Mouse (Mus musculus) erythroblast, embryonic 14.5 days (primary cell): Measurements from ENCODE around the gene Txnrd1. TPM values are rescaled to one million over a fixed set of nuclear protein-coding genes. Genes with fewer than 3 reads are reported as not detected.

Source experiments
- H3K27me3 ChIP-seq: 2 replicates; pipeline ENCODE4 v1.6.1; 2012; ENCODE audit warnings: inconsistent platforms; ENCODE audit not compliant: control insufficient read depth
- H3K36me3 ChIP-seq: 2 replicates; pipeline ENCODE4 v1.6.1; 2012; ENCODE audit warnings: mild to moderate bottlenecking, inconsistent platforms; ENCODE audit not compliant: control insufficient read depth
- H3K4me1 ChIP-seq: 2 replicates; pipeline ENCODE4 v1.6.1; 2012; ENCODE audit warnings: inconsistent platforms; ENCODE audit not compliant: control insufficient read depth
- H3K4me3 ChIP-seq: replicated peaks from 2 replicates; pipeline ENCODE3; 2012; ENCODE audit warnings: moderate library complexity, mild to moderate bottlenecking, inconsistent platforms
- H3K9me3 ChIP-seq: 2 replicates; pipeline ENCODE4 v1.6.1; 2012; ENCODE audit warnings: low read length, inconsistent platforms, mixed read lengths; ENCODE audit not compliant: control insufficient read depth
- GATA1 ChIP-seq: IDR thresholded peaks from 2 replicates; pipeline ENCODE4 v1.6.1; 2012; ENCODE audit warnings: low read length, inconsistent platforms, mixed read lengths
- TAL1 ChIP-seq: IDR thresholded peaks from 3 replicates; pipeline ENCODE4 v1.6.1; 2012; ENCODE audit warnings: low read length, inconsistent platforms, mixed read lengths
- polyA plus RNA-seq: library from polyadenylated mRNA; stranded (reverse); fragments of >175 nt; gene quantifications from 2 replicates; pipeline ENCODE4 v1.2.3, GENCODE M21; 2012

Gene Txnrd1
- polyA plus RNA-seq, result 7.5 and 8.7 TPM in 2 replicates

GRCm38 (mm10) chr10:82833926-82834325, at the start of gene Txnrd1:
TSS of gene Txnrd1 (plus strand) at chr10:82833951.
- Histone ChIP-seq H3K27me3 (no peaks in the 10 kb centered on the region), H3K36me3 (no peaks in the 10 kb centered on the region), H3K4me3 (no peak within 1 kb of the TSS), H3K9me3 (no peaks in the 10 kb centered on the region), H3K4me1 (no peaks in the 10 kb centered on the region)
- TF ChIP-seq GATA1 (no peak), TAL1 (no peak)

GRCm38 (mm10) chr10:82789181-82789580, 44.6 kb upstream of the Txnrd1 start:
- Histone ChIP-seq H3K27me3 (peaks cover 2% of the 10 kb centered on the region; the same call in 1 of the 2 replicates), H3K4me3 (no peak overlapping the region), H3K4me1 (peaks cover 3% of the 10 kb centered on the region), H3K9me3 (peaks cover 3% of the 10 kb centered on the region), H3K36me3 (no peaks in the 10 kb centered on the region)
- TF ChIP-seq TAL1 (no peak), GATA1 (no peak)

GRCm38 (mm10) chr10:82790504-82790903, 43.2 kb upstream of the Txnrd1 start:
- no peaks in the 10 kb centered on the region for H3K36me3 ChIP-seq
- H3K4me1 ChIP-seq, result peaks cover 7% of the 10 kb centered on the region
- TF ChIP-seq GATA1 (no peak), TAL1 (no peak)
- peaks cover 3% of the 10 kb centered on the region for H3K9me3 ChIP-seq
- H3K4me3 ChIP-seq, result no peak overlapping the region
- peaks cover 12% of the 10 kb centered on the region for H3K27me3 ChIP-seq

GRCm38 (mm10) chr10:82791713-82792112, 42.0 kb upstream of the Txnrd1 start:
- H3K4me1 ChIP-seq, result peaks cover 11% of the 10 kb centered on the region
- no peak for TF ChIP-seq GATA1

GRCm38 (mm10) chr10:82792311-82792710, 41.4 kb upstream of the Txnrd1 start:
- peaks cover 3% of the 10 kb centered on the region for H3K9me3 ChIP-seq

More at GRCm38 (mm10) chr10:82791713-82792112, 42.0 kb upstream of the Txnrd1 start:
- H3K27me3 ChIP-seq, result peaks cover 21% of the 10 kb centered on the region
- peaks cover 3% of the 10 kb centered on the region for H3K9me3 ChIP-seq
- H3K4me3 ChIP-seq, result no peak overlapping the region
- no peaks in the 10 kb centered on the region for H3K36me3 ChIP-seq

GRCm38 (mm10) chr10:82795071-82795731, 38.5 kb upstream of the Txnrd1 start:
- Histone ChIP-seq H3K9me3 (peaks cover 3% of the 10 kb centered on the region), H3K4me1 (peaks cover 27% of the 10 kb centered on the region), H3K27me3 (peaks cover 27% of the 10 kb centered on the region), H3K4me3 (no peak overlapping the region), H3K36me3 (no peaks in the 10 kb centered on the region)
- TF ChIP-seq GATA1, result no peak
- no peak for TF ChIP-seq TAL1

More at GRCm38 (mm10) chr10:82792311-82792710, 41.4 kb upstream of the Txnrd1 start:
- H3K4me3 ChIP-seq, result no peak overlapping the region
- TF ChIP-seq GATA1 (no peak), TAL1 (no peak)
- peaks cover 12% of the 10 kb centered on the region for H3K4me1 ChIP-seq
- no peaks in the 10 kb centered on the region for H3K36me3 ChIP-seq
- peaks cover 27% of the 10 kb centered on the region for H3K27me3 ChIP-seq

GRCm38 (mm10) chr10:82795767-82796166, 38.0 kb upstream of the Txnrd1 start:
- no peak for TF ChIP-seq TAL1
- no peak for TF ChIP-seq GATA1
- Histone ChIP-seq H3K27me3 (peaks cover 27% of the 10 kb centered on the region), H3K4me1 (peaks cover 32% of the 10 kb centered on the region), H3K36me3 (no peaks in the 10 kb centered on the region), H3K9me3 (peaks cover 3% of the 10 kb centered on the region), H3K4me3 (no peak overlapping the region)

- TF ChIP-seq GATA1, result no peak
- TF ChIP-seq TAL1, result no peak
- Histone ChIP-seq H3K27me3 (peaks cover 27% of the 10 kb centered on the region), H3K4me1 (peaks cover 39% of the 10 kb centered on the region), H3K4me3 (no peak overlapping the region), H3K36me3 (no peaks in the 10 kb centered on the region), H3K9me3 (peaks cover 2% of the 10 kb centered on the region)
These were observed 37.2 kb upstream of the Txnrd1 start for GRCm38 (mm10) chr10:82796471-82797118.

- Histone ChIP-seq H3K36me3 (no peaks in the 10 kb centered on the region), H3K4me3 (no peak overlapping the region), H3K4me1 (peaks cover 40% of the 10 kb centered on the region), H3K27me3 (peaks cover 27% of the 10 kb centered on the region), H3K9me3 (no peaks in the 10 kb centered on the region)
- no peak for TF ChIP-seq GATA1
- no peak for TF ChIP-seq TAL1
These were observed 36.6 kb upstream of the Txnrd1 start for GRCm38 (mm10) chr10:82797119-82797491.
